Mouse (Mus musculus) layer of hippocampus, postnatal 36 days (tissue): ENCODE measurements at regions not wholly inside any gene's neighbourhood (a gene's known extent, or its start where the extent isn't known, plus 50 kb on each side); places are given as distances from the start of the nearest gene placed in this dataset.

Source experiments
- DNase-seq, 2 experiments: peaks; one replicate each; pipeline ENCODE4 v3.0.0; 2022

- peak in 1 of 2 experiments; percentile 12 for DNase-seq
Measured at GRCm38 (mm10) chrX:96019556-96019955, 62.8 kb upstream of the Las1l start.

- DNase-seq: no peak
Measured at GRCm38 (mm10) chrX:96020407-96020806, 63.6 kb upstream of the Las1l start.

DNA sequence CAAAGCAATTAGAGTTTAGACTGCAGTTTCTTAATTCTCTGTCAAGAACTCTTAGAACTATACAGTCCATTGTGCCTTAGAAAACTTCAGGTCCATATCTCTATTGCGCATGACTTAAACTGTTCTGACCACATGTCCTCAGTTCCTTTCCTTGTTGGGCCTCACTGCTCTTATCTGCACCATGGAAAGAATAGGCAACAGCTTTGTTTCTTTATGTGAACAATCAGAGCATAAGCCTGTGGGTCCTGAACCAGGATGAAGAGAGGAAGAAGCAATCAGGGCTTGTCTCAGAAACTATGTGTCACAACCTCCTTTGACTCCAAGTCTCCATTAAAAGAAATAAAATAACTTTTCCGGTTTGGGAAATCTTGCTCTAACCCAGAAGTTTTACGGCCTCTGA is 68.6 kb upstream of the Las1l start:
- DNase-seq: no peak

DNA sequence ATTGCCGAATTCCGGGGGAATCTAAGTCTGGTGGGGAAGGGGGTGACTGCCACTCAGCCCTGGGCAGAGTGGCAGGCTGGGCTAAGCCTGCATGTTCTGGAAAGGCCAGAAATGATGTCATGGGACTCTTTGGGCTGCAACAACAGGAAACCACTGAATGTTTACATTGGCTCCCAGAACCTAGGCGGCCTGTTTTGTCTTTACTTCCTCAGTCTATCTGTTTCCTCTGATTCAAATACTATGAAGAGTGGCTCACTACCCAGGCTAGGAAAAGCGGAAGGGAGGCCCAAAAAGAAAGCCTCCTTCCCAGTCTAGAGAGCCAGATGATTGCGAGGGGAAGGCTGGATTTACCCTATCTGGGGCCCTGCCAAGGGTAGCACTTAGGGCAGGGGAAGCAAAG is 69.1 kb upstream of the Las1l start:
- DNase-seq: no peak

- DNase-seq: no peak
Measured at GRCm38 (mm10) chrX:96031591-96031990, 64.3 kb upstream of the Msn start.

DNA sequence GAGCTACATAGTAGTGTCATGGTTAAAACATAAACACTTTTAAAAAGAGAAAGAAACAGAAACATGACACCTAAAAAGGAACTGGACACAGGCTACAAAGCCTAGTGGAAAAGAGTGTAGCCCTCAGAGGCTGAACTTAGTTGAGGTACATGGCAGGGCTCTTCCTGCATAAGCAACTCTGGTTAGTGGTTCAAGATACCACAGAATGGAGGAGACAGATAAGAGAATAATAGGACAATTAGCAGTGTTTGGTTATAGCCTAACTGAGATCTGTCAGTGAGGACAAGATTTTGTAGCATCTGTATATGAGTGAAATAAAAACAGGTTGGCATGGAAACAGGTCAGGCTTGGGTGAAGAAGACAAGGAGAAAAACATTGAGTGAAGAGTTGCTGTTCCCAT is 60.5 kb upstream of the Msn start:
- DNase-seq: no peak

GRCm38 (mm10) chrX:96042193-96042592 is 53.6 kb upstream of the Msn start:
- DNase-seq: no peak
